Mouse (Mus musculus): ENCODE data around the gene Gm13539. TPM values are rescaled to one million over a fixed set of nuclear protein-coding genes. Genes with fewer than 3 reads are reported as not detected.
"Not testable (repeated sequence)": the region's sequence is repeated elsewhere in the genome, so short reads cannot be mapped to it uniquely, and the experiment has no call there.

Gene Gm13539
- polyA plus RNA-seq, 1 experiment from 2014 or later = not detected

DNA sequence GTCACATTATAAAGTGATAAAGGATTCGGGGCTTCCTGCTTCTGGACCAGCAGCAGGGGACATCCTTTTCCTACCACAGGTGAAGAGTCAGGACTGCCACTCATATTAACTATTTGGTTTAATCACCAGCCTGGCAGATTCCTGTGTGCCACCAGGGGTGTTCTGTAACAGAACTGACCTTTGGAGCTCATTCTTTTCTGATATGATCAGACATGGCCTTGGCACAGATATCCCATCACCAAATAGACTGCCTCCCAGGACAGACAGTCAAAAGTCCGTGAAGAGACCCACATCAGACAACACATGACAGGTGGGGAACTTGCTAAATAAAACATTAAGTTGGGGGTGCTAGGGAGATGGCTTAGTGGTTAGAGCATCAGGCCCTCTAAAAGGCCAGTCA lies 29.7 kb downstream of the Gm13539 start:
- Histone ChIP-seq H3K4me3 (ENCODE audit: low read depth, low read length) (no peak overlapping the region), H3K27ac (replicated peaks; ENCODE audit: low read depth, low read length) (no peak overlapping the region), H3K4me1 (ENCODE audit: control insufficient read depth, insufficient read depth, low read length) (no peaks in the 10 kb centered on the region), H3K36me3 (ENCODE audit: control insufficient read depth, insufficient read depth, low read length) (no peaks in the 10 kb centered on the region), H3K4me2 (ENCODE audit: low read depth, low read length) (no peak overlapping the region), H3K9me3 (ENCODE audit: control insufficient read depth, low read length) (no peaks in the 10 kb centered on the region), H3K9ac (ENCODE audit: low read depth, low read length) (no peak overlapping the region), H3K27me3 (replicated peaks; ENCODE audit: control insufficient read depth, insufficient read depth, low read length) (no peaks in the 10 kb centered on the region)
- ATAC-seq (ENCODE audit: low read depth) = no peak
- WGBS = 67% methylated on average over 2 of the region's 2 CpGs
- DNase-seq (ENCODE audit: low spot score) = no peak

DNA sequence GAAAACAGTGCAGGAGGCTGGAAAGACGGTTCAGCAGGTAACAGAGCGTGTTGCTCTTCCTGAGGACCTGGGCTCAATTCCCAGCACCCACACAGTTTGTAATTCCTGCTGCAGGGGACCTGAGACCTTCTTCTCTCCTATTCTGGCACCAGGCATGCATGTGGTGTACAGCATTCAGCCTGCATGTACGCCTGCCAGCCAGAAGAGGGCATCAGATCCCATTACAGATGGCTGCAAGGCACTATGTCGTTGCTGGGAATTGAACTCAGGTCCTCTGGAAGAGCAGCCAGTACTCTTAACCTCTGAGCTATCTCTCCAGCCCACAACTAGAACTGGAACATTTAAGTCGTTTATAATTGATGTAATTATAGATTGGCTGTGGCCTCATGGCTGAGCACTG lies 31.3 kb downstream of the Gm13539 start:
- H3K4me3 ChIP-seq (ENCODE audit: low read depth, low read length) = no peak overlapping the region
- no peaks in the 10 kb centered on the region for H3K4me1 ChIP-seq (ENCODE audit: control insufficient read depth, insufficient read depth, low read length)
- ATAC-seq (ENCODE audit: low read depth) = no peak
- DNase-seq (ENCODE audit: low spot score) = no peak
- no peaks in the 10 kb centered on the region for H3K36me3 ChIP-seq (ENCODE audit: control insufficient read depth, insufficient read depth, low read length)
- 75% methylated on average over 5 of the region's 5 CpGs for WGBS
- no peak overlapping the region for H3K27ac ChIP-seq (replicated peaks; ENCODE audit: low read depth, low read length)
- H3K9ac ChIP-seq (ENCODE audit: low read depth, low read length) = no peak overlapping the region
- H3K4me2 ChIP-seq (ENCODE audit: low read depth, low read length) = no peak overlapping the region
- H3K27me3 ChIP-seq (replicated peaks; ENCODE audit: control insufficient read depth, insufficient read depth, low read length) = no peaks in the 10 kb centered on the region
- no peaks in the 10 kb centered on the region for H3K9me3 ChIP-seq (ENCODE audit: control insufficient read depth, low read length)

- not testable (repeated sequence) for ATAC-seq (ENCODE audit: low read depth); H3K36me3 ChIP-seq (ENCODE audit: control insufficient read depth, insufficient read depth, low read length); H3K27ac ChIP-seq (replicated peaks; ENCODE audit: low read depth, low read length); H3K9ac ChIP-seq (ENCODE audit: low read depth, low read length); H3K27me3 ChIP-seq (replicated peaks; ENCODE audit: control insufficient read depth, insufficient read depth, low read length); DNase-seq (ENCODE audit: low spot score); H3K9me3 ChIP-seq (ENCODE audit: control insufficient read depth, low read length); H3K4me1 ChIP-seq (ENCODE audit: control insufficient read depth, insufficient read depth, low read length); H3K4me2 ChIP-seq (ENCODE audit: low read depth, low read length); H3K4me3 ChIP-seq (ENCODE audit: low read depth, low read length)
- 67% methylated on average over 1 of the region's 1 CpGs for WGBS
These were observed 33.7 kb downstream of the Gm13539 start, which contains the start of gene Glt6d1 for GRCm38 (mm10) chr2:25815748-25816147. TSS of gene Glt6d1 (minus strand) at chr2:25815848.

- Histone ChIP-seq H3K9me3 (ENCODE audit: control insufficient read depth, low read length) (no peaks in the 10 kb centered on the region), H3K27ac (replicated peaks; ENCODE audit: low read depth, low read length) (no peak within 1 kb of the TSS), H3K9ac (ENCODE audit: low read depth, low read length) (no peak within 1 kb of the TSS), H3K36me3 (ENCODE audit: control insufficient read depth, insufficient read depth, low read length) (no peaks in the 10 kb centered on the region), H3K4me3 (ENCODE audit: low read depth, low read length) (no peak within 1 kb of the TSS), H3K27me3 (replicated peaks; ENCODE audit: control insufficient read depth, insufficient read depth, low read length) (no peaks in the 10 kb centered on the region), H3K4me2 (ENCODE audit: low read depth, low read length) (no peak within 1 kb of the TSS), H3K4me1 (ENCODE audit: control insufficient read depth, insufficient read depth, low read length) (no peaks in the 10 kb centered on the region)
- DNase-seq (ENCODE audit: low spot score) (no peak), ATAC-seq (ENCODE audit: low read depth) (no peak)
- 81% methylated on average over 1 of the region's 1 CpGs for WGBS
These were observed 40.7 kb downstream of the Gm13539 start, which contains the start of gene Lcn9 for GRCm38 (mm10) chr2:25822806-25823205. TSS of gene Lcn9 (plus strand) at chr2:25823153.

- ATAC-seq (ENCODE audit: low read depth) = no peak
- no peak overlapping the region for H3K4me3 ChIP-seq (ENCODE audit: low read depth, low read length)
- no peak overlapping the region for H3K4me2 ChIP-seq (ENCODE audit: low read depth, low read length)
- no peak for DNase-seq (ENCODE audit: low spot score)
- H3K9me3 ChIP-seq (ENCODE audit: control insufficient read depth, low read length) = no peaks in the 10 kb centered on the region
- no peaks in the 10 kb centered on the region for H3K36me3 ChIP-seq (ENCODE audit: control insufficient read depth, insufficient read depth, low read length)
- 79% methylated on average over 3 of the region's 3 CpGs for WGBS
- H3K4me1 ChIP-seq (ENCODE audit: control insufficient read depth, insufficient read depth, low read length) = no peaks in the 10 kb centered on the region
- no peak overlapping the region for H3K9ac ChIP-seq (ENCODE audit: low read depth, low read length)
- H3K27ac ChIP-seq (replicated peaks; ENCODE audit: low read depth, low read length) = no peak overlapping the region
- H3K27me3 ChIP-seq (replicated peaks; ENCODE audit: control insufficient read depth, insufficient read depth, low read length) = no peaks in the 10 kb centered on the region
These were observed 42.7 kb downstream of the Gm13539 start for GRCm38 (mm10) chr2:25824751-25825150.

GRCm38 (mm10) chr2:25828344-25828947 lies 46.4 kb downstream of the Gm13539 start:
- 79% methylated on average over 8 of the region's 8 CpGs for WGBS
- no peaks in the 10 kb centered on the region for H3K4me1 ChIP-seq (ENCODE audit: control insufficient read depth, insufficient read depth, low read length)

DNA sequence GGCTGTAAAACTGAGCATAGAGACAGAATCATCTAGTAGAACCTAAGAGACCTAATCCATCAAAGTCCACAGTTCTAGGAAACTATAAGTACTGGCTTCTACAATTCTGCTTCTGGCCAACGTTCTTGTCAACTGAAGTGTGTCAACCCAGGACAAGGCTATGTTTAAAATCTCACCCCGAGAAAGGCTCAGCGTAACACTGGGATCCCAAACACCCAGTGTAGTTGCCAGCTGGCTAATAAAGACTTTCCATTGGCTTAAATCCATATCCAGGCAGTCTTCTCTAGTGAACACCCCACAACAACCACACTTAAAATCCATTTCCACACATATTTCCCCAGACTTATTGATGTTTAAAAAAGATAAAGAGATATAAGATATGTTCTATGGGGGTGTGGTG lies 48.7 kb downstream of the Gm13539 start:
- ATAC-seq (ENCODE audit: low read depth) (no peak), DNase-seq (ENCODE audit: low spot score) (no peak)
- Histone ChIP-seq H3K36me3 (ENCODE audit: control insufficient read depth, insufficient read depth, low read length) (no peaks in the 10 kb centered on the region), H3K9me3 (ENCODE audit: control insufficient read depth, low read length) (no peaks in the 10 kb centered on the region), H3K27ac (replicated peaks; ENCODE audit: low read depth, low read length) (no peak overlapping the region), H3K27me3 (replicated peaks; ENCODE audit: control insufficient read depth, insufficient read depth, low read length) (no peaks in the 10 kb centered on the region), H3K4me2 (ENCODE audit: low read depth, low read length) (no peak overlapping the region), H3K9ac (ENCODE audit: low read depth, low read length) (no peak overlapping the region), H3K4me3 (ENCODE audit: low read depth, low read length) (no peak overlapping the region), H3K4me1 (ENCODE audit: control insufficient read depth, insufficient read depth, low read length) (no peaks in the 10 kb centered on the region)
- 82% methylated on average over 3 of the region's 3 CpGs for WGBS

More at GRCm38 (mm10) chr2:25828344-25828947, 46.4 kb downstream of the Gm13539 start:
- ATAC-seq (ENCODE audit: low read depth) (no peak), DNase-seq (ENCODE audit: low spot score) (no peak)
- Histone ChIP-seq H3K4me2 (ENCODE audit: low read depth, low read length) (no peak overlapping the region), H3K27ac (replicated peaks; ENCODE audit: low read depth, low read length) (no peak overlapping the region), H3K36me3 (ENCODE audit: control insufficient read depth, insufficient read depth, low read length) (no peaks in the 10 kb centered on the region), H3K9ac (ENCODE audit: low read depth, low read length) (no peak overlapping the region), H3K9me3 (ENCODE audit: control insufficient read depth, low read length) (no peaks in the 10 kb centered on the region), H3K4me3 (ENCODE audit: low read depth, low read length) (no peak overlapping the region), H3K27me3 (replicated peaks; ENCODE audit: control insufficient read depth, insufficient read depth, low read length) (no peaks in the 10 kb centered on the region)

- 37% methylated on average over 5 of the region's 5 CpGs for WGBS
- ATAC-seq (ENCODE audit: low read depth) = peak; percentile 60; the same call in 1 of the 2 replicates
These were observed 54.2 kb downstream of the Gm13539 start for GRCm38 (mm10) chr2:25836291-25836690.

More at GRCm38 (mm10) chr2:25836291-25836690, 54.2 kb downstream of the Gm13539 start:
- Histone ChIP-seq H3K36me3 (ENCODE audit: control insufficient read depth, insufficient read depth, low read length) (no peaks in the 10 kb centered on the region), H3K4me1 (ENCODE audit: control insufficient read depth, insufficient read depth, low read length) (no peaks in the 10 kb centered on the region), H3K27ac (replicated peaks; ENCODE audit: low read depth, low read length) (no peak overlapping the region), H3K9ac (ENCODE audit: low read depth, low read length) (no peak overlapping the region), H3K27me3 (replicated peaks; ENCODE audit: control insufficient read depth, insufficient read depth, low read length) (no peaks in the 10 kb centered on the region), H3K4me2 (ENCODE audit: low read depth, low read length) (no peak overlapping the region), H3K9me3 (ENCODE audit: control insufficient read depth, low read length) (no peaks in the 10 kb centered on the region), H3K4me3 (ENCODE audit: low read depth, low read length) (no peak overlapping the region)
- DNase-seq (ENCODE audit: low spot score) = peak; percentile 59
